Mouse (Mus musculus): ENCODE results near the gene Fam19a2.

GRCm38 (mm10) chr10:123360492-123360891 is 96.7 kb downstream of the Fam19a2 start:
- no peak for TF ChIP-seq CTCF (IDR thresholded peaks at IDR 0.05; ENCODE audit: control insufficient read depth, insufficient read depth, insufficient read length)
- TF ChIP-seq MYOD1 (IDR thresholded peaks at IDR 0.05; ENCODE audit: control insufficient read depth, insufficient read length, low read depth) = no peak
- TF ChIP-seq MYOG (IDR thresholded peaks at IDR 0.05; ENCODE audit: control insufficient read depth, extremely low read depth, insufficient read length) = no peak
- no peak for TF ChIP-seq USF1 (IDR thresholded peaks at IDR 0.05; ENCODE audit: low read depth)
- no peak for TF ChIP-seq MAX (IDR thresholded peaks at IDR 0.05)
- no peak for TF ChIP-seq CEBPB (IDR thresholded peaks at IDR 0.05; ENCODE audit: low read depth)
